Mouse (Mus musculus): ENCODE measurements around the gene Golga1. TPM values are rescaled to one million over a fixed set of nuclear protein-coding genes. Genes with fewer than 3 reads are reported as not detected.
A peak's percentile ranks its signal among the peaks of the same experiment; 100 is the strongest.

The Golga1 gene
- polyA plus RNA-seq, 1 experiment from 2014 or later = 29.9 TPM

DNA sequence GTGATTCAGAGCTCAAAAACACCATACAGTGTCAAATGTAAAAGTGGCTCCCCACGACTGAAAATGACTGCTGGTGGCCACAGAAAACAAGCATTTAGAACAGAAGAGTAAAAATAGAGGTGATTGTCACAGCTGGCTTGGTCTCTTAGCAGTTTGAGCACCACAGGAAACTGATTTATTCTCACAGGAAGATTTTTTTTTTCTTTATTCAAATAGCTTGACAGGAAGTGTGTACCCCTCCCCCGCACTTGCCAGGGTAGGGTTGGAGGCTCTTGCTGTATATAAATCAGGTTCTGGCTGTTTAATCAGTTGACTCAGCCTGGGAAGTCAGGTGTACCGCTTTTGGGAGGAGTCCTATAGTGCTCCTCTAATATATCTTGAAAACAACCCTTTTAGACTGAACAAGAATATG, 56.4 kb downstream of the Golga1 start:
- Histone ChIP-seq H3K4me1 (ENCODE audit: control insufficient read depth, insufficient read depth, low read length) (peaks cover 23% of the 10 kb centered on the region), H3K27ac (ENCODE audit: low read length) (peak overlapping the region; percentile 85), H3K9me3 (ENCODE audit: control insufficient read depth, low read length) (no peaks in the 10 kb centered on the region), H3K27me3 (replicated peaks; ENCODE audit: control insufficient read depth, insufficient read depth, low read length) (no peaks in the 10 kb centered on the region), H3K4me3 (ENCODE audit: low read length) (peak overlapping the region; percentile 87), H3K9ac (ENCODE audit: low read depth, low read length) (peak overlapping the region; percentile 94), H3K4me2 (ENCODE audit: low read depth, low read length) (peak overlapping the region; percentile 81), H3K36me3 (ENCODE audit: control insufficient read depth, insufficient read depth, low read length) (no peaks in the 10 kb centered on the region)
- ATAC-seq = no peak
- 12% methylated on average over 3 of the region's 3 CpGs for WGBS

DNA sequence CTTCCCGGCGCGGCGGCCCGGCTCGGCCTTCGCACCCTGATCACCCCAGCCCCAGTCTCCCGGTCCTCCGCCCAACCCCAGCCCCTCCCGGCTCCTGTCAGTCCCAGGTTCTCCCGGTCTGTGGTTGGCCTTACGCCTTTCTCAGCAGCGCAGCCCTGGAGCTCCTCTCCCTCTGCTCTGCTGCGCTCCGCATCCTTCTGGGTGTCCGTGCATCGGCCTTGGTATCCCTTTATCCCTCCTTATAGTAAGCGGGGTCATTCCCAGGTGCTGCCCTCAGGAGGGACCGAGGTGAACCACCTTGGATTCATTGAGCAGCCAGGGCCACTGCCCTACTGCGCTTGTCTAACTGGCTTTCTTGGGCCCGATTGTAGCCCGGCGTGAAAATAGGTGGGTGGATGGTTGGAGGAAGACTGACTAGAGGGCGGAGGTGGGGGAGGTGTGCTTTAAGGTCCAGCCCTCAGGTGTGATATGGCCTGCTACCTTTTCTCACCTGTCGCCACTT, 56.9 kb downstream of the Golga1 start:
- Histone ChIP-seq H3K27me3 (replicated peaks; ENCODE audit: control insufficient read depth, insufficient read depth, low read length) (no peaks in the 10 kb centered on the region), H3K36me3 (ENCODE audit: control insufficient read depth, insufficient read depth, low read length) (0 out of 2 replicates have a peak, but pooled peaks cover 2% of the 10 kb centered on the region), H3K9me3 (ENCODE audit: control insufficient read depth, low read length) (no peaks in the 10 kb centered on the region), H3K4me1 (ENCODE audit: control insufficient read depth, insufficient read depth, low read length) (peaks cover 28% of the 10 kb centered on the region), H3K27ac (ENCODE audit: low read length) (peak overlapping the region; percentile 85), H3K4me2 (ENCODE audit: low read depth, low read length) (peak overlapping the region; percentile 81), H3K9ac (ENCODE audit: low read depth, low read length) (peak overlapping the region; percentile 94), H3K4me3 (ENCODE audit: low read length) (peak overlapping the region; percentile 87)
- ATAC-seq = peak; percentile 45
- WGBS = under 1% methylated on average over 25 of the region's 25 CpGs

DNA sequence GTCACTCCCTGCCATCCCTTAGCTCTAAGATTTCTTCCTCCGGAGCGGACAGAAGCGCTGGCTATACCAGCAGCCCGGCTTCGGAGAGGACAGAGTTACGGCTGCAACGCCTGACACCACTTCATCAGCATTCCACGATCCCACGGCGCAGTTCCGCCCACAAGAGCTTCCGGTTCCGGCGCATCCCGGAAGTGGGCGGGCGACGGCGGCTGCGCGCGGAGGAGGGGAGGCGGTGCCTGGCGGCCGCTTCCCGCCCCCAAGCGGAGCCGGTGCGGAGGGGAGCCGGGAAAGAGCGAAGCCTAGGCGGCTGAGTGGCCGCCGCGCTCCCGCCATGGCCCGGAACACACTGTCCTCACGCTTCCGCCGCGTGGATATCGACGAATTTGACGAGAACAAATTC, 57.5 kb downstream of the Golga1 start:
- H3K4me3 ChIP-seq (ENCODE audit: low read length) = peak overlapping the region; percentile 87
- peak overlapping the region; percentile 94 for H3K9ac ChIP-seq (ENCODE audit: low read depth, low read length)
- H3K4me2 ChIP-seq (ENCODE audit: low read depth, low read length) = peak overlapping the region; percentile 81
- ATAC-seq = peak; percentile 88
- no peaks in the 10 kb centered on the region for H3K27me3 ChIP-seq (replicated peaks; ENCODE audit: control insufficient read depth, insufficient read depth, low read length)
- H3K27ac ChIP-seq (ENCODE audit: low read length) = peak overlapping the region; percentile 85
- under 1% methylated on average over 38 of the region's 44 CpGs for WGBS
- peaks cover 5% of the 10 kb centered on the region; the same call in 1 of the 2 replicates for H3K36me3 ChIP-seq (ENCODE audit: control insufficient read depth, insufficient read depth, low read length)
- H3K4me1 ChIP-seq (ENCODE audit: control insufficient read depth, insufficient read depth, low read length) = peaks cover 33% of the 10 kb centered on the region
- no peaks in the 10 kb centered on the region for H3K9me3 ChIP-seq (ENCODE audit: control insufficient read depth, low read length)

GRCm38 (mm10) chr2:39006149-39006730, 59.1 kb downstream of the Golga1 start:
- WGBS = 86% methylated on average over 14 of the region's 14 CpGs
- Histone ChIP-seq H3K4me1 (ENCODE audit: control insufficient read depth, insufficient read depth, low read length) (peaks cover 40% of the 10 kb centered on the region), H3K4me3 (ENCODE audit: low read length) (peak overlapping the region; percentile 67), H3K9ac (ENCODE audit: low read depth, low read length) (0 out of 2 replicates have a peak overlapping the region, but pooled peaks have one; percentile 28), H3K27ac (ENCODE audit: low read length) (no peak overlapping the region), H3K27me3 (replicated peaks; ENCODE audit: control insufficient read depth, insufficient read depth, low read length) (no peaks in the 10 kb centered on the region), H3K36me3 (ENCODE audit: control insufficient read depth, insufficient read depth, low read length) (peaks cover 9% of the 10 kb centered on the region; the same call in 1 of the 2 replicates), H3K4me2 (ENCODE audit: low read depth, low read length) (peak overlapping the region; percentile 62), H3K9me3 (ENCODE audit: control insufficient read depth, low read length) (no peaks in the 10 kb centered on the region)
- ATAC-seq = no peak

DNA sequence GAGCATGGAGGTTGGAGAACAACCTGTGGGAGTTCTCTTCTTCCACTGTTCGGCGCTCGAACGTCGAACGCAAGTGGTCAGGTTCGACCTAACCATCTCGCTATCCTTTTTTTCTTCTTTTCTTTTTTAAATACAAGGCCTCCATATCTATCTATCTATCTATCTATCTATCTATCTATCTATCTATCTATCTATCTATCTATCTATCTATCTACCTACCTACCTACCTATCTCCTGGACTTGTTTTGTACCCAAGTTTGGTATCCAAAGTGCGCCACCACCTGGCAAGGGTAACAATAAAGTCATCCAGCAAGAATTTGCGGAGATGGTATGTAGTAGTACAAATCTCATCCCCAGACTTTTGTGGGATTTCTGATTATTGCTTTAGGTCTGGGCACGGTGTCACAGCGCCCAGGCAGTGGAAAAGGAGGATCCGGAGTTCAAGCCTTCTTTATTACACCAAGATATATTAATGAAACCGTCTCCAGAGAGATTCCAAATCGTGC, 59.7 kb downstream of the Golga1 start, which contains the start of gene Rpl35:
TSS of gene Rpl35 (minus strand) at position 51 of the 506 bp plus-strand sequence.
- H3K9me3 ChIP-seq (ENCODE audit: control insufficient read depth, low read length) = no peaks in the 10 kb centered on the region
- H3K27ac ChIP-seq (ENCODE audit: low read length) = peak within 1 kb of the TSS; percentile 84
- peak within 1 kb of the TSS; percentile 71 for H3K4me2 ChIP-seq (ENCODE audit: low read depth, low read length)
- WGBS = 9% methylated on average over 15 of the region's 15 CpGs
- H3K9ac ChIP-seq (ENCODE audit: low read depth, low read length) = peak within 1 kb of the TSS; percentile 88
- H3K4me3 ChIP-seq (ENCODE audit: low read length) = peak within 1 kb of the TSS; percentile 67
- peaks cover 13% of the 10 kb centered on the region for H3K36me3 ChIP-seq (ENCODE audit: control insufficient read depth, insufficient read depth, low read length)
- peaks cover 37% of the 10 kb centered on the region for H3K4me1 ChIP-seq (ENCODE audit: control insufficient read depth, insufficient read depth, low read length)
- ATAC-seq = no peak
- no peaks in the 10 kb centered on the region for H3K27me3 ChIP-seq (replicated peaks; ENCODE audit: control insufficient read depth, insufficient read depth, low read length)

DNA sequence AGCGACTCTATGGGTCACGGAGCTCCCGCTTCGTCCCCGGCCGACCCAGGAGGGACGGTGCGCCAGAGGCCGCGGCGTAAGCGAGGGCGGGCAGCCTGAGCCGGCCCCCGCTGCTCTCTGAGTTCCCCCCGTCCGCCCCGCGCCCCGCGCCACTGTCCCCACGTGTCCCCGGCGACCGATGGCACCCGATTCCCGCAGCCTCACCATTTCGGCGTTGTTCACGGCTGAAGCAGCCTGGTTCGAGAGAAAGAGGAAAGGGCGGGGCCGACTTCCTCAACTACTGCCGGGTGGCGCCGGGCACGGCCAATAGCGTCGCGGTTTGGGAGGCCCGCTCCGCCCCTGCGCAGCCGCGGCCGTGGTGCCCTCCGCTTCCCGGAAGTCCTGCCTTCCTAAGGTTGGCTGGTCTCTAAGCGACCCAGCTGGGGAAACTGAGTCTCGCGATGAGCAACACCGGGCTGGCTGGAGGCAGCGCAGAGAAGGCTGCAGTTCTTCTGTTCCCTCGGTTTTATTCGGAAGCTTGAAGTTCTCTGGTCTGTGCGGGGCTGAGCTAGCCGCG, 60.4 kb downstream of the Golga1 start, which contains the start of gene Arpc5l:
TSS of gene Arpc5l (plus strand) at position 469 of the 556 bp plus-strand sequence.
- Histone ChIP-seq H3K27ac (ENCODE audit: low read length) (peak within 1 kb of the TSS; percentile 84), H3K4me3 (ENCODE audit: low read length) (peak within 1 kb of the TSS; percentile 67), H3K27me3 (replicated peaks; ENCODE audit: control insufficient read depth, insufficient read depth, low read length) (no peaks in the 10 kb centered on the region), H3K4me1 (ENCODE audit: control insufficient read depth, insufficient read depth, low read length) (peaks cover 41% of the 10 kb centered on the region), H3K36me3 (ENCODE audit: control insufficient read depth, insufficient read depth, low read length) (peaks cover 17% of the 10 kb centered on the region), H3K9me3 (ENCODE audit: control insufficient read depth, low read length) (no peaks in the 10 kb centered on the region), H3K9ac (ENCODE audit: low read depth, low read length) (peak within 1 kb of the TSS; percentile 88), H3K4me2 (ENCODE audit: low read depth, low read length) (peak within 1 kb of the TSS; percentile 71)
- peak; percentile 83 for ATAC-seq
- 0% methylated on average over 56 of the region's 58 CpGs for WGBS

- Histone ChIP-seq H3K36me3 (ENCODE audit: control insufficient read depth, insufficient read depth, low read length) (peaks cover 17% of the 10 kb centered on the region), H3K4me2 (ENCODE audit: low read depth, low read length) (peak overlapping the region; percentile 71), H3K4me1 (ENCODE audit: control insufficient read depth, insufficient read depth, low read length) (peaks cover 42% of the 10 kb centered on the region), H3K27ac (ENCODE audit: low read length) (peak overlapping the region; percentile 84), H3K9me3 (ENCODE audit: control insufficient read depth, low read length) (no peaks in the 10 kb centered on the region), H3K9ac (ENCODE audit: low read depth, low read length) (peak overlapping the region; percentile 88), H3K27me3 (replicated peaks; ENCODE audit: control insufficient read depth, insufficient read depth, low read length) (no peaks in the 10 kb centered on the region), H3K4me3 (ENCODE audit: low read length) (peak overlapping the region; percentile 67)
- ATAC-seq = no peak
- 1% methylated on average over 11 of the region's 11 CpGs for WGBS
Observed at GRCm38 (mm10) chr2:39004372-39004771, 61.0 kb downstream of the Golga1 start.

DNA sequence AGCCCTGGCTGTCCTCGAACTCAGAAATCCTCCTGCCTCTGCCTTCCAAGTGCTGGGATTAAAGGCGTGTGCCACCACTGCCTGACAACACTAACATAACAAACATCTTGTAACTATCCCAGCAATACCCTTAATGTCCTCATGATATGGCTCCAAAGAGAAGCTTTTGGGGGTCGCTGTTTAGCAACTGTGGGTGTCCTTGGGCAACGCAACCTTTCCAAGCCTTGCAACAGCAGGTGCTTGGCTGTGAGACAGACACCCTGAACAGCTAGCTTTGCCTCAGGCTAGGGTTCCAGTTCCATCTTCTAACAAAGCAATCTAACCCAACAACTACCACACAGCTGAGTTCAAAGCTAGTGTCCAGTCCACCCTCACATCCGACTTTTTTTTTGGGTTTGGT, 61.8 kb downstream of the Golga1 start:
- Histone ChIP-seq H3K4me3 (ENCODE audit: low read length) (peak overlapping the region; percentile 67), H3K4me1 (ENCODE audit: control insufficient read depth, insufficient read depth, low read length) (peaks cover 39% of the 10 kb centered on the region), H3K27ac (ENCODE audit: low read length) (0 out of 2 replicates have a peak overlapping the region, but pooled peaks have one; percentile 26), H3K9me3 (ENCODE audit: control insufficient read depth, low read length) (no peaks in the 10 kb centered on the region), H3K36me3 (ENCODE audit: control insufficient read depth, insufficient read depth, low read length) (peaks cover 17% of the 10 kb centered on the region), H3K4me2 (ENCODE audit: low read depth, low read length) (peak overlapping the region; percentile 71), H3K9ac (ENCODE audit: low read depth, low read length) (peak overlapping the region; percentile 88), H3K27me3 (replicated peaks; ENCODE audit: control insufficient read depth, insufficient read depth, low read length) (no peaks in the 10 kb centered on the region)
- WGBS = 69% methylated on average over 5 of the region's 5 CpGs
- no peak for ATAC-seq

GRCm38 (mm10) chr2:39003106-39003505, 62.2 kb downstream of the Golga1 start:
- Histone ChIP-seq H3K4me2 (ENCODE audit: low read depth, low read length) (peak overlapping the region; percentile 71), H3K27me3 (replicated peaks; ENCODE audit: control insufficient read depth, insufficient read depth, low read length) (no peaks in the 10 kb centered on the region), H3K27ac (ENCODE audit: low read length) (no peak overlapping the region), H3K4me3 (ENCODE audit: low read length) (peak overlapping the region; percentile 67), H3K4me1 (ENCODE audit: control insufficient read depth, insufficient read depth, low read length) (peaks cover 39% of the 10 kb centered on the region), H3K9ac (ENCODE audit: low read depth, low read length) (peak overlapping the region; percentile 46), H3K9me3 (ENCODE audit: control insufficient read depth, low read length) (no peaks in the 10 kb centered on the region), H3K36me3 (ENCODE audit: control insufficient read depth, insufficient read depth, low read length) (peaks cover 17% of the 10 kb centered on the region)
- ATAC-seq = no peak
- WGBS = 54% methylated on average over 8 of the region's 8 CpGs

Data from intestine, embryonic 16.5 days (tissue).